Mouse (Mus musculus) lung, embryonic 14.5 days (tissue): ENCODE measurements at regions not wholly inside any gene's neighbourhood (a gene's known extent, or its start where the extent isn't known, plus 50 kb on each side); places are given as distances from the start of the nearest gene placed in this dataset.

Experiments
- ATAC-seq: fragments of 200-750 bp; cut with Nextera tagmentation; 2 replicates; pipeline ENCODE4 v1.8.0; 2017; ENCODE audit warnings: mild to moderate bottlenecking, moderate TSS enrichment, moderate library complexity; ENCODE audit not compliant: insufficient read depth
- DNase-seq: peaks from one replicate; pipeline ENCODE4 v3.0.0-alpha.2; 2015
- H3K27ac ChIP-seq: fragments of 300-500 bp; sonication (generic); 2 replicates; pipeline ENCODE4 v1.5.1; 2014; ENCODE audit warnings: low read depth, mild to moderate bottlenecking, moderate library complexity
- H3K27me3 ChIP-seq: fragments of 300-500 bp; sonication (generic); 2 replicates; pipeline ENCODE4 v1.6.1; 2014; ENCODE audit warnings: low read length, control low read depth; ENCODE audit not compliant: insufficient read depth
- H3K36me3 ChIP-seq: fragments of 300-500 bp; sonication (generic); 2 replicates; pipeline ENCODE4 v1.6.1; 2014; ENCODE audit warnings: control low read depth; ENCODE audit not compliant: insufficient read depth
- H3K4me1 ChIP-seq: fragments of 300-500 bp; sonication (generic); 2 replicates; pipeline ENCODE4 v1.6.1; 2014; ENCODE audit warnings: antibody characterized with exemption, control low read depth; ENCODE audit not compliant: insufficient read depth
- H3K4me2 ChIP-seq: fragments of 300-500 bp; sonication (generic); 2 replicates; pipeline ENCODE4 v1.6.1; 2014; ENCODE audit warnings: mild to moderate bottlenecking
- H3K4me3 ChIP-seq: fragments of 300-500 bp; sonication (generic); 2 replicates; pipeline ENCODE4 v1.5.1; 2014; ENCODE audit warnings: low read depth, low read length
- H3K9ac ChIP-seq: fragments of 300-500 bp; sonication (generic); 2 replicates; pipeline ENCODE4 v1.6.1; 2014
- H3K9me3 ChIP-seq: fragments of 300-500 bp; sonication (generic); 2 replicates; pipeline ENCODE4 v1.6.1; 2016; ENCODE audit warnings: low read depth, low read length, control low read depth
- CTCF ChIP-seq: IDR thresholded peaks from 2 replicates; pipeline ENCODE4 v1.5.1; 2016; ENCODE audit warnings: antibody characterized with exemption, low read depth
- WGBS: fragments of 180-500 bp; shearing (Covaris S2); extraction: QIAGEN DNeasy Blood & Tissue Kit; methylation state at CpG from one replicate; pipeline ENCODE4 v1.1.7; 2014; 5-methylcytosine and 5-hydroxymethylcytosine counted together

GRCm38 (mm10) chr16:46587056-46587455 lies 88.7 kb upstream of the Nectin3 start:
- Histone ChIP-seq H3K4me1 (no peaks in the 10 kb centered on the region), H3K36me3 (no peaks in the 10 kb centered on the region), H3K27ac (no peak overlapping the region), H3K9ac (no peak overlapping the region), H3K4me3 (no peak overlapping the region), H3K9me3 (no peaks in the 10 kb centered on the region), H3K27me3 (no peaks in the 10 kb centered on the region), H3K4me2 (no peak overlapping the region)
- ATAC-seq (no peak), DNase-seq (no peak)
- TF ChIP-seq CTCF: no peak
- WGBS: 48% methylated on average over 1 of the region's 1 CpGs

DNA sequence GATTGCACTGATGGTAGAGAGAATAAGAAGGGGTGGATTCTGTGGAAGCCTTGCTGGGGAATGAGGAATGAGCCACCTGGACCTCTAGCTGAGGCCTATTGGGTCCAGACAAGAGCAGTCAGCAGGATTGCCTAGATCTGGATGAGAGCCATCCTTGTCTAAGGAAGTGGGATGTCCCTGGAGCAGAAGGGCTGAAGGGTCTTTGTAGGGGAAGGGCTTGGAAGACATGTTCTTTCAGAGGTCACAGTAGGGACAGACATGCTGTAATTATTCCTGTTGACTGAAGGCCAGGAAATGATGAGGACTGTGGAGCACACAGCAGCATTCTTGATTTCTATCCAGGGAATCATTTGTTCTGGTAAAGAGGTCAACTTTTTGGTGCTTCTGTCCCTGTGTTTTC lies 86.2 kb upstream of the Nectin3 start:
- Histone ChIP-seq H3K36me3 (no peaks in the 10 kb centered on the region), H3K9me3 (no peaks in the 10 kb centered on the region), H3K27me3 (no peaks in the 10 kb centered on the region), H3K4me2 (no peak overlapping the region), H3K27ac (no peak overlapping the region), H3K9ac (no peak overlapping the region), H3K4me1 (no peaks in the 10 kb centered on the region), H3K4me3 (no peak overlapping the region)
- no peak for ATAC-seq
- DNase-seq: peak; percentile 1
- no peak for TF ChIP-seq CTCF

- no peaks in the 10 kb centered on the region for H3K4me1 ChIP-seq
- no peaks in the 10 kb centered on the region for H3K9me3 ChIP-seq
- no peaks in the 10 kb centered on the region for H3K27me3 ChIP-seq
- no peak overlapping the region for H3K27ac ChIP-seq
- no peak overlapping the region for H3K4me2 ChIP-seq
- no peaks in the 10 kb centered on the region for H3K36me3 ChIP-seq
- TF ChIP-seq CTCF: no peak
- DNase-seq (no peak), ATAC-seq (no peak)
- no peak overlapping the region for H3K4me3 ChIP-seq
- no peak overlapping the region for H3K9ac ChIP-seq
- WGBS: 75% methylated on average over 10 of the region's 10 CpGs
Observed at GRCm38 (mm10) chr16:46581115-46581514, 82.8 kb upstream of the Nectin3 start.

GRCm38 (mm10) chr16:46574221-46574620 lies 75.9 kb upstream of the Nectin3 start:
- Histone ChIP-seq H3K9me3 (no peaks in the 10 kb centered on the region), H3K36me3 (no peaks in the 10 kb centered on the region), H3K4me1 (no peaks in the 10 kb centered on the region), H3K27ac (no peak overlapping the region), H3K4me3 (no peak overlapping the region), H3K4me2 (no peak overlapping the region), H3K9ac (no peak overlapping the region), H3K27me3 (no peaks in the 10 kb centered on the region)
- DNase-seq (no peak), ATAC-seq (no peak)
- 69% methylated on average over 6 of the region's 6 CpGs for WGBS
- no peak for TF ChIP-seq CTCF

GRCm38 (mm10) chr16:46567446-46567845 lies 69.1 kb upstream of the Nectin3 start:
- Histone ChIP-seq H3K4me2 (no peak overlapping the region), H3K27me3 (no peaks in the 10 kb centered on the region), H3K27ac (no peak overlapping the region), H3K36me3 (no peaks in the 10 kb centered on the region), H3K4me3 (no peak overlapping the region), H3K4me1 (no peaks in the 10 kb centered on the region), H3K9me3 (no peaks in the 10 kb centered on the region), H3K9ac (no peak overlapping the region)
- no peak for TF ChIP-seq CTCF
- no peak for DNase-seq
- no peak for ATAC-seq
- 86% methylated on average over 1 of the region's 1 CpGs for WGBS

DNA sequence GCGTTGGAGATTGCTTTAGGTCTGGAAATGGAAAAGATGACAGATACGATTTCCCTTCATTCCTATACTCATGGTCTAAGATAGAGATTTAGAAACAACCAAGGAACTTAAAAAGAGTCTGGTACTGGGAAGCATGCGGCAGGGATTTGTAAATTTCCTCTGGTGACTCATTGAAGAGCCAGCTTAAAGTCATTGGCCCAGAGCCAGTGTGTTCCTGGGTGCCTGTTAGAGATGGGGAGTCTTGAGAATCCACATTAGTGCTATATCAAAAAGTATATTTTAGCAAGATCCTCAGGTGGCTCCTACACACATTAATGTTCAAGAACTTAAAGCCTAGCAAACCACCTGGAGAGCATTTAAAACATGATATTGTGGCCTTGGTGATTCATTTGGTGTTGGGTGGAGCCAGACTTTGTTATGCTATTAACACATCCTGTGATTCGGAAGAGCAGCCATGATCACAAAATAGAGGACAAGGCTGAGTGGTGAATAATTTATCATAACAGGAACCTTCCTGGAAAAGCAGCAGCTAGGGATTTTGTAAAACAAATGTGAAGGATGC lies 67.8 kb upstream of the Nectin3 start:
- no peak overlapping the region for H3K9ac ChIP-seq
- no peaks in the 10 kb centered on the region for H3K9me3 ChIP-seq
- no peak for DNase-seq
- H3K4me1 ChIP-seq: no peaks in the 10 kb centered on the region
- H3K27ac ChIP-seq: no peak overlapping the region
- WGBS: 64% methylated on average over 4 of the region's 4 CpGs
- H3K36me3 ChIP-seq: no peaks in the 10 kb centered on the region
- H3K4me3 ChIP-seq: no peak overlapping the region
- H3K27me3 ChIP-seq: no peaks in the 10 kb centered on the region
- no peak overlapping the region for H3K4me2 ChIP-seq
- no peak for TF ChIP-seq CTCF
- no peak for ATAC-seq

DNA sequence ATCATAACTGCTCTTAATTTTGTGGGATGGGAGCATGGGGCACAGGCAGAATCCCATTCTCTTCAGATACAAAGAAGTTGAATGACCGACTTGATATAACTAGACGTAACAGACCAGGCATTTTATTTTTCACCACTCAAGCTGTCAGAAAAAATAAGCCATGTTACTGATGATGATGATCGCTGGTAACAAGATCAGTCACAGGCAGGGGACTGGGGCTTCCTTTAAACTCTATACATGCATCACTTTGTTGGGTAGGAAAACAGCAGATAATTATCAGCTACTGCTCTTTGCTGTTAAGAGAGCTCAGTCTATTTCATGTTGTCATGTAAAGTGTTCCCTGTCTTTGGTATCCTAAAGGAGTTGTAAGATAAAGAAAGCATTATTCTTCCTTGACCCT lies 59.0 kb upstream of the Nectin3 start:
- DNase-seq: no peak
- Histone ChIP-seq H3K9me3 (no peaks in the 10 kb centered on the region), H3K4me3 (no peak overlapping the region), H3K4me1 (no peaks in the 10 kb centered on the region), H3K27ac (no peak overlapping the region), H3K36me3 (no peaks in the 10 kb centered on the region), H3K27me3 (no peaks in the 10 kb centered on the region), H3K9ac (no peak overlapping the region), H3K4me2 (no peak overlapping the region)
- 69% methylated on average over 3 of the region's 3 CpGs for WGBS
- ATAC-seq: no peak
- no peak for TF ChIP-seq CTCF

GRCm38 (mm10) chr16:46548207-46548606 lies 49.9 kb upstream of the Nectin3 start:
- no peak for TF ChIP-seq CTCF

More at GRCm38 (mm10) chr16:46548207-46548606, 49.9 kb upstream of the Nectin3 start:
- no peak for ATAC-seq
- Histone ChIP-seq H3K4me1 (no peaks in the 10 kb centered on the region), H3K9me3 (no peaks in the 10 kb centered on the region), H3K9ac (no peak overlapping the region), H3K27me3 (no peaks in the 10 kb centered on the region), H3K36me3 (no peaks in the 10 kb centered on the region), H3K4me3 (no peak overlapping the region), H3K4me2 (no peak overlapping the region), H3K27ac (no peak overlapping the region)
- DNase-seq: no peak
- 71% methylated on average over 1 of the region's 1 CpGs for WGBS
